8 mouse cellular contexts compared by ENCODE assay signal in the genomic region with DNA sequence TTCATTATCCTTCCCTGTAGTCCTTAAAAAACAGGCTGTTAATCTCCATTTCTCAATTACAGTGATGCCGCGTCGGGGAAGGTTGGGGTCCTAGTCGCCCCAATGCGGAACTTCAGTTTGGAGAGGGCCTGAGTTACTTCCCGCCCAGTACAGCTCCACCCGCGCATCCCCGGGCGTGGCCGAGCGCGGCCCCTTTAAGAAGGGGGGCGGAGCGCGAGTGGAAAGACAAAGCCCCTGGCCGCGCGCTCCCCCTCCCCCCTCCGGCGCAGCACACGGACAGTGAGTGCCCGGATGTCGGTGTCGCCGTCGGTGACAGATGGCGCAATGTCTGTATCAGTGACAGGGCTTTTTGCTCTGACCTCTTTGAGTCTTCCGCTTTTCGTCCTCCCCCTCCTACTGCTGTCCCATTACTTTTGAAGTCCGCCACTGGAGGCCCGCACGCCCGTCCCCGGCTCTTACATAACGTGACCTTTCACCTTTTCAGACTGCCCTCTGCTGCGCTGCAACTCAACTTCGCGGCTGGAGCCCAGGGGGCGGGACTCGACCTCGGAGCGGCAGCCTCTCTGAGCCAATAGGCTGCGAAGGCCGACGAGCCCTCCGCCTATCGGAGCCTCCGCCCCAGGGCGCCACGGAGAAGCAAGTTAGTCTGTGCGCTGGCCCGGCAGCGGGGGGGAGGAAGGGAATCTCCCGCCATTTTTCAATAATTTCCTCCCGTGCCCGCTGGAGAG. TPM values are rescaled to one million over a fixed set of nuclear protein-coding genes. Genes with fewer than 3 reads are reported as not detected.
A peak's percentile ranks its signal among the peaks of the same experiment; 100 is the strongest.
DNase-seq lines count a peak whose midpoint lies in the region; ATAC-seq and TF ChIP-seq lines count a peak whose summit lies in the region.

A gene (plus strand): TSS at position 644 of the 728 bp plus-strand sequence.

- H3K79me2 ChIP-seq in C2C12 (ENCODE audit: control insufficient read depth, insufficient read depth) (peaks cover 46% of the 10 kb centered on the region), myocyte (ENCODE audit: control insufficient read depth, insufficient read depth) (peaks cover 41% of the 10 kb centered on the region)
- H3K79me2 ChIP-seq in liver, adult 2 months (ENCODE audit: control insufficient read depth, insufficient read depth, low read length): peaks cover 15% of the 10 kb centered on the region; the same call in 1 of the 2 replicates

- H3K27me3 ChIP-seq in C2C12 (ENCODE audit: control insufficient read depth, insufficient read depth, insufficient read length) (no peaks in the 10 kb centered on the region), myocyte (ENCODE audit: control insufficient read depth, insufficient read depth, insufficient read length) (no peaks in the 10 kb centered on the region)
- H3K27me3 ChIP-seq in erythroblast, embryonic 14.5 days (ENCODE audit: control insufficient read depth): no peaks in the 10 kb centered on the region
- no peaks in the 10 kb centered on the region for H3K27me3 ChIP-seq in heart, embryonic 11.5 days (ENCODE audit: control insufficient read depth, insufficient read depth, low read length)
- no peaks in the 10 kb centered on the region for H3K27me3 ChIP-seq in kidney, embryonic 16.5 days (ENCODE audit: insufficient read depth, low read length)
- no peaks in the 10 kb centered on the region for H3K27me3 ChIP-seq in liver, adult 2 months (ENCODE audit: control insufficient read depth, insufficient read depth, low read length)
- no peaks in the 10 kb centered on the region for H3K27me3 ChIP-seq in splenic B cell, adult 2 months (ENCODE audit: control insufficient read depth, insufficient read depth, low read length, poor library complexity, severe bottlenecking)

- H3K9ac ChIP-seq in heart, embryonic 11.5 days (ENCODE audit: low read depth, low read length): peak within 1 kb of the TSS; percentile 99
- H3K9ac ChIP-seq in kidney, embryonic 16.5 days (replicated peaks; ENCODE audit: low read length): peak within 1 kb of the TSS; percentile 99
- H3K9ac ChIP-seq in liver, adult 2 months (ENCODE audit: low read depth, low read length): peak within 1 kb of the TSS; percentile 97

- H3K36me3 ChIP-seq in C2C12 (ENCODE audit: control insufficient read depth, insufficient read depth) (peaks cover 24% of the 10 kb centered on the region), myocyte (ENCODE audit: control insufficient read depth, insufficient read depth) (peaks cover 5% of the 10 kb centered on the region)
- peaks cover 46% of the 10 kb centered on the region for H3K36me3 ChIP-seq in erythroblast, embryonic 14.5 days (ENCODE audit: control insufficient read depth)
- peaks cover 8% of the 10 kb centered on the region; the same call in 1 of the 2 replicates for H3K36me3 ChIP-seq in heart, embryonic 11.5 days (ENCODE audit: control insufficient read depth, insufficient read depth, low read length)
- H3K36me3 ChIP-seq in kidney, embryonic 16.5 days (ENCODE audit: insufficient read depth, low read length): peaks cover 11% of the 10 kb centered on the region
- H3K36me3 ChIP-seq in liver, adult 2 months (ENCODE audit: control insufficient read depth, insufficient read depth, low read length): peaks cover 4% of the 10 kb centered on the region
- no peaks in the 10 kb centered on the region; the same call in 1 of the 2 replicates for H3K36me3 ChIP-seq in splenic B cell, adult 2 months (ENCODE audit: control insufficient read depth, insufficient read depth, low read length, poor library complexity, severe bottlenecking)

- TF ChIP-seq CTCF in C2C12 (IDR thresholded peaks at IDR 0.05; ENCODE audit: control insufficient read depth, insufficient read depth, insufficient read length): no peak
- TF ChIP-seq CTCF in brain, embryonic 14.5 days (IDR thresholded peaks at IDR 0.05; ENCODE audit: borderline replicate concordance, extremely low read depth, insufficient read depth, insufficient read length): no peak
- TF ChIP-seq CTCF in liver, adult 2 months (IDR thresholded peaks at IDR 0.05; ENCODE audit: low read depth, low read length): no peak

- peaks cover 41% of the 10 kb centered on the region for H3K79me3 ChIP-seq in C2C12 (ENCODE audit: low read depth)

- H3ac ChIP-seq in C2C12 (ENCODE audit: control insufficient read depth, insufficient read length, low read depth) (peak within 1 kb of the TSS; percentile 96), myocyte (ENCODE audit: control insufficient read depth, insufficient read length) (peak within 1 kb of the TSS; percentile 93)

- peaks cover 41% of the 10 kb centered on the region for H3K4me1 ChIP-seq in erythroblast, embryonic 14.5 days (ENCODE audit: control insufficient read depth)
- H3K4me1 ChIP-seq in heart, embryonic 11.5 days (ENCODE audit: control insufficient read depth, insufficient read depth, low read length): peaks cover 14% of the 10 kb centered on the region
- peaks cover 31% of the 10 kb centered on the region for H3K4me1 ChIP-seq in kidney, embryonic 16.5 days (ENCODE audit: insufficient read depth, low read length)
- peaks cover 19% of the 10 kb centered on the region for H3K4me1 ChIP-seq in liver, adult 2 months (ENCODE audit: control insufficient read depth, insufficient read depth, low read length)

- H3K27ac ChIP-seq in heart, embryonic 11.5 days (ENCODE audit: low read depth, low read length): peak within 1 kb of the TSS; percentile 98
- H3K27ac ChIP-seq in kidney, embryonic 16.5 days (ENCODE audit: low read length): peak within 1 kb of the TSS; percentile 98
- H3K27ac ChIP-seq in liver, adult 2 months (replicated peaks; ENCODE audit: insufficient read depth, low read depth, low read length): peak within 1 kb of the TSS; percentile 94

- no peaks in the 10 kb centered on the region for H3K9me3 ChIP-seq in erythroblast, embryonic 14.5 days (ENCODE audit: control insufficient read depth, low read length)
- no peaks in the 10 kb centered on the region for H3K9me3 ChIP-seq in heart, embryonic 11.5 days (replicated peaks; ENCODE audit: control insufficient read depth, low read length)
- no peaks in the 10 kb centered on the region for H3K9me3 ChIP-seq in kidney, embryonic 16.5 days (ENCODE audit: low read length)

- under 1% methylated on average over 57 of the region's 57 CpGs for WGBS in heart, embryonic 11.5 days (ENCODE audit: insufficient replicate concordance)
- under 1% methylated on average over 57 of the region's 57 CpGs for WGBS in kidney, embryonic 16.5 days
- under 1% methylated on average over 57 of the region's 57 CpGs for WGBS in liver, adult 2 months

- peak; percentile 100 for DNase-seq in brain, embryonic 14.5 days (ENCODE audit: low read depth)
- peak; percentile 96 for DNase-seq in liver, adult 2 months (ENCODE audit: extremely low read depth, low read depth, low spot score)
- DNase-seq in splenic B cell, adult 2 months (ENCODE audit: low read depth, low spot score): peak; percentile 99

- peak within 1 kb of the TSS; percentile 83 for H3K4me2 ChIP-seq in heart, embryonic 11.5 days
- peak within 1 kb of the TSS; percentile 74 for H3K4me2 ChIP-seq in kidney, embryonic 16.5 days (replicated peaks; ENCODE audit: low read depth, low read length)
- peak within 1 kb of the TSS; percentile 84 for H3K4me2 ChIP-seq in myocyte (ENCODE audit: low read depth)

- H3K4me3 ChIP-seq in C2C12 (ENCODE audit: insufficient read depth, poor library complexity, severe bottlenecking) (peak within 1 kb of the TSS; percentile 79), myocyte (peak within 1 kb of the TSS; percentile 67)
- peak within 1 kb of the TSS; percentile 99 for H3K4me3 ChIP-seq in erythroblast, embryonic 14.5 days (replicated peaks)
- peak within 1 kb of the TSS; percentile 99 for H3K4me3 ChIP-seq in heart, embryonic 11.5 days (ENCODE audit: low read depth, low read length)
- peak within 1 kb of the TSS; percentile 97 for H3K4me3 ChIP-seq in kidney, embryonic 16.5 days (ENCODE audit: low read length)
- H3K4me3 ChIP-seq in liver, adult 2 months (ENCODE audit: insufficient read depth, low read depth, low read length): peak within 1 kb of the TSS; percentile 90

- ATAC-seq in heart, embryonic 11.5 days (replicated peaks; ENCODE audit: insufficient number of reproducible peaks, low FRiP score, low TSS enrichment): peak; percentile 96
- ATAC-seq in kidney, embryonic 16.5 days (ENCODE audit: low FRiP score, low TSS enrichment): peak; percentile 97

- TF ChIP-seq POLR2A in brain, embryonic 14.5 days (IDR thresholded peaks at IDR 0.05; ENCODE audit: borderline replicate concordance, extremely low read depth, insufficient read depth, insufficient read length, poor library complexity, severe bottlenecking): peak; percentile 50; the same call in 1 of the 2 replicates
- TF ChIP-seq POLR2A in liver, adult 2 months (IDR thresholded peaks at IDR 0.05; ENCODE audit: extremely low read depth, insufficient read depth, low read length): 0 out of 2 replicates have a peak, but pooled peaks have one; percentile 28
- TF ChIP-seq POLR2A in myocyte (IDR thresholded peaks at IDR 0.05; ENCODE audit: insufficient read length, low read depth): peak; percentile 79

TF ChIP-seq in C2C12, 6 proteins besides CTCF, POLR2A, EP300 and RAD21:
- TF ChIP-seq CEBPB (IDR thresholded peaks at IDR 0.05; ENCODE audit: low read depth): peak; percentile 80
- no peak for TF ChIP-seq FOSL1 (IDR thresholded peaks at IDR 0.05; ENCODE audit: insufficient read depth, low read length, poor library complexity, severe bottlenecking)
- no peak for TF ChIP-seq MYOG (IDR thresholded peaks at IDR 0.05; ENCODE audit: control insufficient read depth, extremely low read depth, insufficient read length)
- TF ChIP-seq MAX (IDR thresholded peaks at IDR 0.05): no peak
- no peak for TF ChIP-seq MYOD1 (IDR thresholded peaks at IDR 0.05; ENCODE audit: control insufficient read depth, insufficient read length, low read depth)
- no peak for TF ChIP-seq USF1 (IDR thresholded peaks at IDR 0.05; ENCODE audit: low read depth)

TF ChIP-seq in myocyte, 11 proteins besides CTCF, POLR2A, EP300 and RAD21 (continues in another document):
- TF ChIP-seq E2F4 (IDR thresholded peaks at IDR 0.05; ENCODE audit: insufficient read depth): peak; percentile 45
- no peak for TF ChIP-seq TCF12 (IDR thresholded peaks at IDR 0.05; ENCODE audit: insufficient read depth, poor library complexity, severe bottlenecking)
- peak; percentile 75 for TF ChIP-seq POLR2AphosphoS2 (IDR thresholded peaks at IDR 0.05; ENCODE audit: insufficient read length, low read depth)
- TF ChIP-seq CEBPB (IDR thresholded peaks at IDR 0.05; ENCODE audit: insufficient read depth, poor library complexity, severe bottlenecking): peak; percentile 51; the same call in 1 of the 2 replicates
- peak; percentile 11 for TF ChIP-seq REST (IDR thresholded peaks at IDR 0.05; ENCODE audit: insufficient read depth, insufficient read length)
- no peak for TF ChIP-seq TCF3 (IDR thresholded peaks at IDR 0.05; ENCODE audit: insufficient read length, low read depth)

RNA-seq across cellular contexts. Expression of the gene that starts here (rescaled TPM):
- polyA plus RNA-seq in C2C12 (2012; fragmentation: generic; extraction: Trizol) (39.9 TPM), myocyte (2012; fragmentation: generic; extraction: Trizol) (22.1 TPM)
- polyA plus RNA-seq in brain, embryonic 14.5 days (2012; rRNA removed): 56.5 and 70.7 TPM in 2 replicates
- 2.5 and 2.8 TPM in 2 replicates for polyA plus RNA-seq in erythroblast, embryonic 14.5 days (2012)
- 28.9 and 45.4 TPM in 2 replicates for polyA plus RNA-seq in heart, embryonic 11.5 days (2014; fragmentation: Nextera tagmentation; extraction: Ambion mirVana)
- polyA plus RNA-seq in kidney, embryonic 16.5 days (2015; fragmentation: Nextera tagmentation; extraction: Ambion mirVana): 33.4 and 35.1 TPM in 2 replicates
- total RNA-seq in liver, adult 2 months (2014; rRNA removed): 26.9 and 27.5 TPM in 2 replicates
- 8.8 and 11.9 TPM in 2 replicates for polyA plus RNA-seq in liver, adult 2 months (2012; rRNA removed)

Comparison
In these comparisons a context has a peak if more than half of its experiments do, and no peak if none do; other contexts are left out.
1. Peak in every context shown above with its lines: DNase-seq, ATAC-seq, H3K4me3 ChIP-seq and H3K27ac ChIP-seq.
2. POLR2A ChIP-seq: peak in every context shown above with its lines; median percentile 79 in myocyte; 50 in brain, embryonic 14.5 days; 28 in liver, adult 2 months.